Mouse (Mus musculus) stomach, postnatal 0 days (tissue): ENCODE results near the gene C9orf72. TPM values are rescaled to one million over a fixed set of nuclear protein-coding genes. Genes with fewer than 3 reads are reported as not detected.

Source experiments
- ATAC-seq: fragments of 200-750 bp; cut with Nextera tagmentation; 2 replicates; pipeline ENCODE4 v1.8.0; 2017; ENCODE audit not compliant: low FRiP score, low TSS enrichment
- DNase-seq: peaks from one replicate; pipeline ENCODE4 v3.0.0-alpha.2; 2016; ENCODE audit warnings: low spot score
- H3K27ac ChIP-seq: fragments of 300-500 bp; sonication (generic); replicated peaks from 2 replicates; pipeline ENCODE4 v1.5.1; 2014; ENCODE audit warnings: mild to moderate bottlenecking, control low read depth
- H3K27me3 ChIP-seq: fragments of 300-500 bp; sonication (generic); 2 replicates; pipeline ENCODE4 v1.6.1; 2014; ENCODE audit warnings: low read length; ENCODE audit not compliant: control insufficient read depth, insufficient read depth
- H3K36me3 ChIP-seq: fragments of 300-500 bp; sonication (generic); 2 replicates; pipeline ENCODE4 v1.6.1; 2014; ENCODE audit warnings: low read length, mixed read lengths; ENCODE audit not compliant: control insufficient read depth, insufficient read depth
- H3K4me1 ChIP-seq: fragments of 300-500 bp; sonication (generic); replicated peaks from 2 replicates; pipeline ENCODE4 v1.6.1; 2014; ENCODE audit warnings: antibody characterized with exemption; ENCODE audit not compliant: control insufficient read depth, insufficient read depth
- H3K4me2 ChIP-seq: fragments of 300-500 bp; sonication (generic); replicated peaks from 2 replicates; pipeline ENCODE4 v1.6.1; 2014; ENCODE audit warnings: low read depth, mild to moderate bottlenecking, control low read depth, moderate library complexity
- H3K4me3 ChIP-seq: fragments of 300-500 bp; sonication (generic); 2 replicates; pipeline ENCODE4 v1.5.1; 2014; ENCODE audit warnings: low read depth, low read length, control low read depth
- H3K9ac ChIP-seq: fragments of 300-500 bp; sonication (generic); 2 replicates; pipeline ENCODE4 v1.6.1; 2014; ENCODE audit warnings: mild to moderate bottlenecking, low read length, control low read depth, mixed read lengths
- H3K9me3 ChIP-seq: fragments of 300-500 bp; sonication (generic); 2 replicates; pipeline ENCODE4 v1.6.1; 2016; ENCODE audit warnings: low read length; ENCODE audit not compliant: control insufficient read depth
- CTCF ChIP-seq: IDR thresholded peaks from 2 replicates; pipeline ENCODE4 v1.5.1; 2016; ENCODE audit warnings: antibody characterized with exemption, low read depth, mild to moderate bottlenecking, moderate library complexity
- EP300 ChIP-seq: optimal IDR thresholded peaks from 2 replicates; pipeline ENCODE3; 2016; ENCODE audit warnings: antibody characterized with exemption
- WGBS: fragments of 180-500 bp; shearing (Covaris S2); extraction: QIAGEN DNeasy Blood & Tissue Kit; methylation state at CpG from one replicate; pipeline ENCODE4 v1.1.7; 2014; 5-methylcytosine and 5-hydroxymethylcytosine counted together
- polyA plus RNA-seq: library from polyadenylated mRNA; unstranded; fragments of >200 nt; fragmentation: Nextera tagmentation; extraction: Ambion mirVana; gene quantifications from 2 replicates; pipeline ENCODE4 v1.2.1, GENCODE M21; 2015

The C9orf72 gene
- polyA plus RNA-seq, 1 experiment from 2014 or later, result 7.2 TPM

GRCm38 (mm10) chr4:35221903-35222302 is 4.1 kb downstream of the C9orf72 start:
- 66% methylated on average over 4 of the region's 4 CpGs for WGBS
- no peak overlapping the region for H3K4me3 ChIP-seq
- no peak overlapping the region for H3K4me2 ChIP-seq
- H3K27ac ChIP-seq, result no peak overlapping the region
- TF ChIP-seq CTCF (no peak), EP300 (no peak)
- no peaks in the 10 kb centered on the region for H3K4me1 ChIP-seq
- ATAC-seq (no peak), DNase-seq (no peak)
- H3K9ac ChIP-seq, result no peak overlapping the region
- H3K27me3 ChIP-seq, result no peaks in the 10 kb centered on the region
- H3K36me3 ChIP-seq, result no peaks in the 10 kb centered on the region
- no peaks in the 10 kb centered on the region for H3K9me3 ChIP-seq

- no peak for ATAC-seq
- no peaks in the 10 kb centered on the region for H3K27me3 ChIP-seq
- H3K4me2 ChIP-seq, result no peak overlapping the region
- no peaks in the 10 kb centered on the region for H3K36me3 ChIP-seq
- H3K9me3 ChIP-seq, result no peaks in the 10 kb centered on the region
- no peak overlapping the region for H3K27ac ChIP-seq
- no peak overlapping the region for H3K4me3 ChIP-seq
- no peaks in the 10 kb centered on the region for H3K4me1 ChIP-seq
- H3K9ac ChIP-seq, result no peak overlapping the region
- no peak for DNase-seq
- TF ChIP-seq EP300 (no peak), CTCF (no peak)
- WGBS, result 42% methylated on average over 2 of the region's 2 CpGs
Observed at GRCm38 (mm10) chr4:35221131-35221530, 4.8 kb downstream of the C9orf72 start.

- no peak for ATAC-seq
- 66% methylated on average over 6 of the region's 6 CpGs for WGBS
- Histone ChIP-seq H3K4me2 (no peak overlapping the region), H3K9me3 (no peaks in the 10 kb centered on the region), H3K36me3 (peaks cover 3% of the 10 kb centered on the region; the same call in 1 of the 2 replicates), H3K4me1 (no peaks in the 10 kb centered on the region), H3K9ac (no peak overlapping the region), H3K27me3 (no peaks in the 10 kb centered on the region), H3K4me3 (no peak overlapping the region), H3K27ac (no peak overlapping the region)
- TF ChIP-seq CTCF (no peak), EP300 (no peak)
- DNase-seq, result no peak
Observed at GRCm38 (mm10) chr4:35220108-35220731, 5.8 kb downstream of the C9orf72 start.

- DNase-seq (peak; percentile 50), ATAC-seq (no peak)
- no peak overlapping the region for H3K4me3 ChIP-seq
- H3K27ac ChIP-seq, result no peak overlapping the region
- H3K4me2 ChIP-seq, result no peak overlapping the region
- no peaks in the 10 kb centered on the region for H3K9me3 ChIP-seq
- no peaks in the 10 kb centered on the region; the same call in 1 of the 2 replicates for H3K36me3 ChIP-seq
- no peaks in the 10 kb centered on the region for H3K27me3 ChIP-seq
- WGBS, result 45% methylated on average over 7 of the region's 7 CpGs
- no peak overlapping the region for H3K9ac ChIP-seq
- no peaks in the 10 kb centered on the region for H3K4me1 ChIP-seq
- TF ChIP-seq CTCF (no peak), EP300 (no peak)
Observed at GRCm38 (mm10) chr4:35204659-35205058, 21.3 kb downstream of the C9orf72 start.

- Histone ChIP-seq H3K9me3 (no peaks in the 10 kb centered on the region), H3K36me3 (peaks cover 4% of the 10 kb centered on the region; the same call in 1 of the 2 replicates), H3K27me3 (no peaks in the 10 kb centered on the region), H3K9ac (no peak overlapping the region), H3K27ac (no peak overlapping the region), H3K4me2 (no peak overlapping the region), H3K4me1 (no peaks in the 10 kb centered on the region), H3K4me3 (no peak overlapping the region)
- ATAC-seq (peak; percentile 82), DNase-seq (peak; percentile 17)
- TF ChIP-seq EP300 (no peak), CTCF (no peak)
- 90% methylated on average over 2 of the region's 2 CpGs for WGBS
Observed at GRCm38 (mm10) chr4:35203724-35204123, 22.3 kb downstream of the C9orf72 start.

- H3K9me3 ChIP-seq, result no peaks in the 10 kb centered on the region
- no peak for TF ChIP-seq EP300
- H3K4me3 ChIP-seq, result no peak overlapping the region
- ATAC-seq (no peak), DNase-seq (no peak)
- no peak overlapping the region for H3K4me2 ChIP-seq
- H3K36me3 ChIP-seq, result peaks cover 4% of the 10 kb centered on the region; the same call in 1 of the 2 replicates
- H3K9ac ChIP-seq, result no peak overlapping the region
- H3K27ac ChIP-seq, result no peak overlapping the region
- 70% methylated on average over 5 of the region's 5 CpGs for WGBS
- no peaks in the 10 kb centered on the region for H3K4me1 ChIP-seq
- no peaks in the 10 kb centered on the region for H3K27me3 ChIP-seq
Observed at GRCm38 (mm10) chr4:35201700-35202099, 24.3 kb downstream of the C9orf72 start.
